ENCODE assay signal across 12 mouse cellular contexts in genomic region chr13:46572648-46573163, GRCm38 (mm10).
DNase-seq lines count a peak whose midpoint lies in the region; ATAC-seq and TF ChIP-seq lines count a peak whose summit lies in the region.
"Had no signal": no experiment of that assay in that cellular context is flagged by ENCODE, and none has a peak within 500 bp of the region (broad histone marks: within the 10 kb centered on the region; RNA-seq: fewer than 3 reads in every experiment).

No protein-coding gene starts in this region.

- peaks cover 32% of the 10 kb centered on the region for H3K4me1 ChIP-seq in hindbrain, embryonic 13.5 days (replicated peaks)
- H3K4me1 ChIP-seq in hindbrain, embryonic 10.5 days (replicated peaks): peaks cover 14% of the 10 kb centered on the region
- peaks cover 18% of the 10 kb centered on the region for H3K4me1 ChIP-seq in heart, postnatal 0 days (ENCODE audit: control insufficient read depth, insufficient read depth)
- no peaks in the 10 kb centered on the region for H3K4me1 ChIP-seq in stomach, postnatal 0 days (replicated peaks; ENCODE audit: control insufficient read depth, insufficient read depth)

- 49% methylated on average over 9 of the region's 9 CpGs for WGBS in hindbrain, embryonic 13.5 days
- WGBS in hindbrain, embryonic 10.5 days: 68% methylated on average over 9 of the region's 9 CpGs
- WGBS in heart, postnatal 0 days: 21% methylated on average over 9 of the region's 9 CpGs
- WGBS in stomach, postnatal 0 days: 22% methylated on average over 9 of the region's 9 CpGs

- no peaks in the 10 kb centered on the region for H3K36me3 ChIP-seq in hindbrain, embryonic 13.5 days
- H3K36me3 ChIP-seq in hindbrain, embryonic 10.5 days: no peaks in the 10 kb centered on the region
- H3K36me3 ChIP-seq in heart, postnatal 0 days (replicated peaks; ENCODE audit: control insufficient read depth, insufficient read depth, low read length): no peaks in the 10 kb centered on the region
- H3K36me3 ChIP-seq in stomach, postnatal 0 days (ENCODE audit: control insufficient read depth, insufficient read depth, low read length): no peaks in the 10 kb centered on the region
- H3K36me3 ChIP-seq: limb, embryonic 13.5 days; neural tube, embryonic 12.5 days had no signal

- H3K27ac ChIP-seq in hindbrain, embryonic 13.5 days: 0 out of 2 replicates have a peak overlapping the region, but pooled peaks have one; percentile 18
- H3K27ac ChIP-seq in hindbrain, embryonic 10.5 days: no peak overlapping the region
- H3K27ac ChIP-seq in heart, postnatal 0 days (ENCODE audit: low read depth): peak overlapping the region; percentile 99
- peak overlapping the region; percentile 80 for H3K27ac ChIP-seq in stomach, postnatal 0 days (replicated peaks)
- H3K27ac ChIP-seq: limb, embryonic 13.5 days; neural tube, embryonic 12.5 days had no signal

- H3K9ac ChIP-seq in hindbrain, embryonic 13.5 days: no peak overlapping the region
- H3K9ac ChIP-seq in heart, postnatal 0 days (replicated peaks; ENCODE audit: low read depth, low read length): peak overlapping the region; percentile 30; the same call in 1 of the 2 replicates
- H3K9ac ChIP-seq in stomach, postnatal 0 days (ENCODE audit: low read length): no peak overlapping the region
- H3K9ac ChIP-seq: limb, embryonic 13.5 days; neural tube, embryonic 12.5 days had no signal

- no peak for TF ChIP-seq EP300 in heart, postnatal 0 days (IDR thresholded peaks at IDR 0.05; ENCODE audit: low read depth)
- no peak for TF ChIP-seq EP300 in stomach, postnatal 0 days (optimal IDR thresholded peaks at IDR 0.05)

- H3K9me3 ChIP-seq in hindbrain, embryonic 13.5 days: no peaks in the 10 kb centered on the region
- H3K9me3 ChIP-seq in hindbrain, embryonic 10.5 days: no peaks in the 10 kb centered on the region
- H3K9me3 ChIP-seq in heart, postnatal 0 days (replicated peaks; ENCODE audit: control insufficient read depth, low read length): no peaks in the 10 kb centered on the region
- no peaks in the 10 kb centered on the region for H3K9me3 ChIP-seq in stomach, postnatal 0 days (ENCODE audit: control insufficient read depth, low read length)
- H3K9me3 ChIP-seq: limb, embryonic 13.5 days; neural tube, embryonic 12.5 days had no signal

- ATAC-seq in hindbrain, embryonic 13.5 days (ENCODE audit: low FRiP score): no peak
- ATAC-seq in heart, postnatal 0 days (ENCODE audit: insufficient read depth, low read depth): no peak
- no peak for ATAC-seq in stomach, postnatal 0 days (ENCODE audit: low FRiP score, low TSS enrichment)
- no peak for ATAC-seq in inflammation-experienced regulatory T-cells, adult 6 months

- H3K4me3 ChIP-seq in hindbrain, embryonic 13.5 days: no peak overlapping the region
- H3K4me3 ChIP-seq in hindbrain, embryonic 10.5 days: no peak overlapping the region
- no peak overlapping the region for H3K4me3 ChIP-seq in heart, postnatal 0 days (ENCODE audit: low read depth, low read length)
- H3K4me3 ChIP-seq in stomach, postnatal 0 days (ENCODE audit: low read depth, low read length): no peak overlapping the region
- H3K4me3 ChIP-seq: limb, embryonic 13.5 days; neural tube, embryonic 12.5 days had no signal

- H3K27me3 ChIP-seq in hindbrain, embryonic 13.5 days: no peaks in the 10 kb centered on the region
- H3K27me3 ChIP-seq in hindbrain, embryonic 10.5 days (ENCODE audit: insufficient read depth, poor library complexity, severe bottlenecking): no peaks in the 10 kb centered on the region
- no peaks in the 10 kb centered on the region for H3K27me3 ChIP-seq in heart, postnatal 0 days (ENCODE audit: control insufficient read depth, insufficient read depth, low read length)
- no peaks in the 10 kb centered on the region for H3K27me3 ChIP-seq in stomach, postnatal 0 days (ENCODE audit: control insufficient read depth, insufficient read depth, low read length)
- H3K27me3 ChIP-seq: limb, embryonic 13.5 days; neural tube, embryonic 12.5 days had no signal

- H3K4me2 ChIP-seq in hindbrain, embryonic 13.5 days: no peak overlapping the region
- peak overlapping the region; percentile 40 for H3K4me2 ChIP-seq in heart, postnatal 0 days (ENCODE audit: low read depth, low read length)
- H3K4me2 ChIP-seq in stomach, postnatal 0 days (replicated peaks; ENCODE audit: low read depth): peak overlapping the region; percentile 35
- H3K4me2 ChIP-seq: limb, embryonic 13.5 days; neural tube, embryonic 12.5 days had no signal

- TF ChIP-seq CTCF in heart, postnatal 0 days (IDR thresholded peaks at IDR 0.05; ENCODE audit: low read depth): no peak
- TF ChIP-seq CTCF in stomach, postnatal 0 days (IDR thresholded peaks at IDR 0.05; ENCODE audit: low read depth): no peak

- DNase-seq in hindbrain, embryonic 10.5 days (ENCODE audit: low spot score): no peak
- DNase-seq in retina, embryonic 14.5 days (ENCODE audit: low spot score): peak; percentile 20
- no peak for DNase-seq in retina, postnatal 1 day
- DNase-seq in heart, postnatal 0 days (ENCODE audit: low spot score): no peak
- no peak for DNase-seq in stomach, postnatal 0 days (ENCODE audit: low spot score)
- no peak for DNase-seq in frontal cortex, postnatal 25 days (ENCODE audit: low spot score in 2 of 2)
- DNase-seq: right cerebral cortex, postnatal 14 days; thymus, adult 2 months had no signal
